Comparison of ENCODE assay signal across 8 mouse cellular contexts in the genomic region with DNA sequence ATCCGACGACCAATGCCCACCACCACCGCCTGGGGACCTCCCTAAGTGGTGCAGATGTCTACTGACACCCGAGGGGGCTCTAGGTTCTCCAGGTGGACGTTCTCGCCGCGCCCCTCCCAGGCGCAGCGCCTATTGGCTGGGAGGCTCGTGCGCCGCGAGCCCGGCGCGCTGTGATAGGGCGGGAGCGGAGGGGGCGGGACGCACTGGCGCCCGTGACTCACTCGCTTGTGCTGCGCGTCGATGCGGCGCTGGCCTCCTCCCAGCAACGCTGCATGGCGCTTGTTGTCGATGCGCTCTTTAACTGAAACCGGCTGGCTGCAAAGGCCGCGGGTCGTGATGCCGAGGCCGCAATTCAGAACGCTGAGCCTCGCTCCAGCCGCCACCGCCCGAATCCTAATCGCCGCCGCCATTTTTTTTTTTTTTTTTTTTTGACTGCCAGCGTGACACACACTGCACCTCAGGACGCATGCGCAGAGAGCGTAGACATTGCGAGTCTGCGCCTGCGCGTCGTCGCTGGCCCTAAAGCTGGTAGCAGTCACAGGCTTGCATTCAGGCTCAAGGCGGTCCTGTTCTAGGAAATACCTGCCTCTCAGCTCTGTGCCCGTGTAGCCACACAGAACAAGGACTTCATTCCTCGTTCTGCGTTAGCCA. TPM values are rescaled to one million over a fixed set of nuclear protein-coding genes. Genes with fewer than 3 reads are reported as not detected.
DNase-seq lines count a peak whose midpoint lies in the region; ATAC-seq and TF ChIP-seq lines count a peak whose summit lies in the region.

Pccb (minus strand) TSS at position 451 of the 651 bp plus-strand sequence.

- H3K79me2 ChIP-seq in heart, adult 2 months (replicated peaks; ENCODE audit: control insufficient read depth, insufficient read depth, low read length): no peaks in the 10 kb centered on the region

- ATAC-seq in embryonic facial prominence, embryonic 13.5 days (ENCODE audit: insufficient number of reproducible peaks, insufficient read depth, low FRiP score, low TSS enrichment, low read depth): peak; percentile 95
- ATAC-seq in limb, embryonic 13.5 days (ENCODE audit: low FRiP score, low read depth): peak; percentile 99
- peak; percentile 99 for ATAC-seq in midbrain, embryonic 16.5 days

- peak; percentile 75; the same call in 1 of the 2 replicates for TF ChIP-seq EP300 in heart, adult 2 months (IDR thresholded peaks at IDR 0.05; ENCODE audit: insufficient read depth, low read depth, low read length)

- H3K4me3 ChIP-seq in embryonic facial prominence, embryonic 13.5 days: peak within 1 kb of the TSS; percentile 51
- H3K4me3 ChIP-seq in heart, adult 2 months: peak within 1 kb of the TSS; percentile 93
- peak within 1 kb of the TSS; percentile 56 for H3K4me3 ChIP-seq in limb, embryonic 13.5 days
- peak within 1 kb of the TSS; percentile 65 for H3K4me3 ChIP-seq in midbrain, embryonic 16.5 days (ENCODE audit: low read depth, low read length)

- TF ChIP-seq CTCF in heart, adult 2 months (IDR thresholded peaks at IDR 0.05): peak; percentile 36; the same call in 1 of the 2 replicates

- under 1% methylated on average over 61 of the region's 61 CpGs for WGBS in embryonic facial prominence, embryonic 13.5 days
- under 1% methylated on average over 61 of the region's 61 CpGs for WGBS in heart, adult 2 months
- WGBS in limb, embryonic 13.5 days: under 1% methylated on average over 56 of the region's 61 CpGs
- under 1% methylated on average over 56 of the region's 61 CpGs for whole genome bisulfite sequencing in midbrain, embryonic 16.5 days

- H3K9me3 ChIP-seq in embryonic facial prominence, embryonic 13.5 days: no peaks in the 10 kb centered on the region
- H3K9me3 ChIP-seq in limb, embryonic 13.5 days: no peaks in the 10 kb centered on the region
- no peaks in the 10 kb centered on the region for H3K9me3 ChIP-seq in midbrain, embryonic 16.5 days (replicated peaks; ENCODE audit: control insufficient read depth, low read length, poor library complexity, severe bottlenecking)

- TF ChIP-seq POLR2A in heart, adult 2 months (IDR thresholded peaks at IDR 0.05; ENCODE audit: insufficient read depth, low read depth, low read length): peak; percentile 97

- no peaks in the 10 kb centered on the region for H3K27me3 ChIP-seq in embryonic facial prominence, embryonic 13.5 days
- no peaks in the 10 kb centered on the region for H3K27me3 ChIP-seq in heart, adult 2 months (ENCODE audit: control insufficient read depth, insufficient read depth, low read length)
- no peaks in the 10 kb centered on the region for H3K27me3 ChIP-seq in limb, embryonic 13.5 days
- no peaks in the 10 kb centered on the region for H3K27me3 ChIP-seq in midbrain, embryonic 16.5 days (ENCODE audit: control insufficient read depth, insufficient read depth, low read depth, low read length)

- intact Hi-C loops in heart, adult 2 months (cut with DNase I): loop anchor here (1.0 kb wide), 1 partner anchor 39 kb away; no protein-coding TSS in a partner anchor

- H3K4me2 ChIP-seq in embryonic facial prominence, embryonic 13.5 days: peak within 1 kb of the TSS; percentile 67
- H3K4me2 ChIP-seq in limb, embryonic 13.5 days (replicated peaks): peak within 1 kb of the TSS; percentile 69
- peak within 1 kb of the TSS; percentile 79 for H3K4me2 ChIP-seq in midbrain, embryonic 16.5 days (ENCODE audit: low read length)

- peak within 1 kb of the TSS; percentile 75 for H3K9ac ChIP-seq in embryonic facial prominence, embryonic 13.5 days
- H3K9ac ChIP-seq in heart, adult 2 months (ENCODE audit: low read depth, low read length): peak within 1 kb of the TSS; percentile 75
- H3K9ac ChIP-seq in limb, embryonic 13.5 days: peak within 1 kb of the TSS; percentile 77
- peak within 1 kb of the TSS; percentile 83 for H3K9ac ChIP-seq in midbrain, embryonic 16.5 days (ENCODE audit: low read depth, low read length)

- peak within 1 kb of the TSS; percentile 98 for H3K27ac ChIP-seq in embryonic facial prominence, embryonic 13.5 days
- peak within 1 kb of the TSS; percentile 100 for H3K27ac ChIP-seq in heart, adult 2 months
- H3K27ac ChIP-seq in limb, embryonic 13.5 days: peak within 1 kb of the TSS; percentile 97
- peak within 1 kb of the TSS; percentile 98 for H3K27ac ChIP-seq in midbrain, embryonic 16.5 days (ENCODE audit: low read length)

- 0 out of 2 replicates have a peak, but pooled peaks cover 2% of the 10 kb centered on the region for H3K36me3 ChIP-seq in embryonic facial prominence, embryonic 13.5 days
- no peaks in the 10 kb centered on the region for H3K36me3 ChIP-seq in heart, adult 2 months (ENCODE audit: control insufficient read depth, insufficient read depth, low read length)
- peaks cover 6% of the 10 kb centered on the region; the same call in 1 of the 2 replicates for H3K36me3 ChIP-seq in limb, embryonic 13.5 days
- 0 out of 2 replicates have a peak, but pooled peaks cover 3% of the 10 kb centered on the region for H3K36me3 ChIP-seq in midbrain, embryonic 16.5 days (ENCODE audit: control insufficient read depth, insufficient read depth, low read length)

- DNase-seq in 3134 (ENCODE audit: extremely low read depth, insufficient read length, low spot score): peak; percentile 96
- peak; percentile 96 for DNase-seq in adrenal gland, postnatal 36 days
- DNase-seq in heart, adult 2 months: peak; percentile 95 to 97
- peak; percentile 96 to 98 for DNase-seq in kidney, adult 8-10 months
- DNase-seq in spleen, postnatal 10 days (ENCODE audit: low spot score in 2 of 2): peak; percentile 95 to 98

- peaks cover 10% of the 10 kb centered on the region for H3K4me1 ChIP-seq in embryonic facial prominence, embryonic 13.5 days
- 0 out of 2 replicates have a peak, but pooled peaks cover 1% of the 10 kb centered on the region for H3K4me1 ChIP-seq in heart, adult 2 months (ENCODE audit: control insufficient read depth, insufficient read depth, low read length)
- peaks cover 12% of the 10 kb centered on the region for H3K4me1 ChIP-seq in limb, embryonic 13.5 days
- H3K4me1 ChIP-seq in midbrain, embryonic 16.5 days (ENCODE audit: control insufficient read depth, insufficient read depth, low read length): peaks cover 13% of the 10 kb centered on the region

RNA-seq across cellular contexts. Expression of gene Pccb, which starts in this region (rescaled TPM):
- total RNA-seq in adrenal gland, postnatal 36 days (2021): 100 to 1,000 TPM; 106 to 178 TPM
- polyA plus RNA-seq in embryonic facial prominence, embryonic 13.5 days (2015; fragmentation: Nextera tagmentation; extraction: Ambion mirVana): 23.7 TPM in 2 replicates
- 100 to 1,000 TPM in 1 of 2 experiments, 10 to 100 TPM in 1; 87.3 to 109 TPM for total RNA-seq in heart, adult 2 months (2021)
- polyA plus RNA-seq in heart, adult 2 months (2012; rRNA removed): 117 and 163 TPM in 2 replicates
- 26.1 and 29.6 TPM in 2 replicates for polyA plus RNA-seq in limb, embryonic 13.5 days (2015; fragmentation: Nextera tagmentation; extraction: Ambion mirVana)
- polyA plus RNA-seq in midbrain, embryonic 16.5 days (2015; fragmentation: Nextera tagmentation; extraction: Ambion mirVana): 25.2 and 27.6 TPM in 2 replicates

Comparison
In these comparisons a context has a peak if more than half of its experiments do, and no peak if none do; other contexts are left out.
1. Peak in every context shown above with its lines: DNase-seq, ATAC-seq, H3K4me3 ChIP-seq and H3K27ac ChIP-seq.